10 mouse cellular contexts compared by ENCODE assay signal in the genomic region with DNA sequence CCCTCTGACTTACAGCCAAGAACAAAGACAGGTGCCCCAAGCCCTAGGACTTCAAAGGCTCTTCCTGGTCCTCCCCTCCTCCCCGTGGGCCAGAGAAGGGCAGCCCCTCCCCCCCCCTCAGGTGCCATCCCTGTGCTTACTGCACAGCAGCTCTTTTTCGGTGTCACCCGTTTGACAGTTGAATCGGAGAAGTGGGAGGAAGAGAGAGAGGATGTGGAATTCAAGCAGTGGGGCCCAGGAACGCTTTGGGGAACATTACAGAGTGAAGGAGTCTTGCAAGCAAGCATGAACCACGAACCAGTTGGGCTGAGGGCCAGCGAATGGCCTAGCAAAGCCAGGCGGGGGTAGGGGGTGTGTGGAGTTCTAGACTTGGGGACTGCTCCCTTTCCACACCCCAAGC. TPM values are rescaled to one million over a fixed set of nuclear protein-coding genes. Genes with fewer than 3 reads are reported as not detected.
DNase-seq lines count a peak whose midpoint lies in the region; ATAC-seq and TF ChIP-seq lines count a peak whose summit lies in the region.
"Had no signal": no experiment of that assay in that cellular context is flagged by ENCODE, and none has a peak within 500 bp of the region (broad histone marks: within the 10 kb centered on the region; RNA-seq: fewer than 3 reads in every experiment).

No protein-coding gene starts in this region.

- no peak overlapping the region for H3K4me3 ChIP-seq in gastrocnemius, adult 2 months
- H3K4me3 ChIP-seq in lung, embryonic 16.5 days (ENCODE audit: low read length): no peak overlapping the region

- H3K4me1 ChIP-seq in lung, embryonic 16.5 days (replicated peaks; ENCODE audit: control insufficient read depth, insufficient read depth, low read length): peaks cover 2% of the 10 kb centered on the region; the same call in 1 of the 2 replicates

- H3K36me3 ChIP-seq in lung, embryonic 16.5 days (ENCODE audit: control insufficient read depth, insufficient read depth, low read length): no peaks in the 10 kb centered on the region

- H3K4me2 ChIP-seq in lung, embryonic 16.5 days (ENCODE audit: low read depth, low read length): no peak overlapping the region

- intact Hi-C loops in gastrocnemius, adult 2 months (cut with DNase I): no loop called here

- no peak overlapping the region for H3K9ac ChIP-seq in lung, embryonic 16.5 days (ENCODE audit: low read length)

- WGBS in lung, embryonic 16.5 days: 22% methylated on average over 8 of the region's 8 CpGs

- ATAC-seq in lung, embryonic 16.5 days (ENCODE audit: low read depth): no peak
- ATAC-seq in granulocyte monocyte progenitor cell, adult 5-6 weeks (replicated peaks; ENCODE audit: poor library complexity, severe bottlenecking): no peak
- ATAC-seq: hindbrain, postnatal 0 days had no signal

- H3K27me3 ChIP-seq in lung, embryonic 16.5 days (ENCODE audit: control insufficient read depth, insufficient read depth, low read depth, low read length): peaks cover 5% of the 10 kb centered on the region; the same call in 1 of the 2 replicates

- H3K27ac ChIP-seq in gastrocnemius, adult 2 months: peak overlapping the region; percentile 51; the same call in 1 of the 2 replicates
- H3K27ac ChIP-seq in lung, embryonic 16.5 days (ENCODE audit: low read length): peak overlapping the region; percentile 67
- H3K27ac ChIP-seq: hindbrain, postnatal 0 days had no signal

- DNase-seq in gastrocnemius, adult 2 months: peak; percentile 14
- no peak for DNase-seq in gastrocnemius, adult 18-20 months (ENCODE audit: low spot score)
- DNase-seq in lung, postnatal 36 days: no peak
- peak; percentile 69 for DNase-seq in induced T-regulatory cell, adult 2 months (ENCODE audit: low read depth)
- DNase-seq in thymus, postnatal 0 days (ENCODE audit: low spot score): peak; percentile 54
- no peak for DNase-seq in urinary bladder, postnatal 36 days (ENCODE audit: low spot score in 2 of 2)

- H3K9me3 ChIP-seq in lung, embryonic 16.5 days (ENCODE audit: control insufficient read depth, low read length): no peaks in the 10 kb centered on the region

- no peak for TF ChIP-seq CTCF in gastrocnemius, adult 2 months (IDR thresholded peaks at IDR 0.05)

RNA-seq across cellular contexts. Expression of a gene that starts 0.9 kb away (rescaled TPM):
- total RNA-seq in gastrocnemius, adult 2 months (2021): under 1 TPM in 1 of 2 experiments, not detected in 1; 0.17 TPM
- under 1 TPM; 0.07 to 0.14 TPM for total RNA-seq in gastrocnemius, adult 18-20 months (2021)
- 4.4 and 6.1 TPM in 2 replicates for polyA plus RNA-seq in lung, embryonic 16.5 days (2015; fragmentation: Nextera tagmentation; extraction: Ambion mirVana)
- 108 and 118 TPM in 2 replicates for polyA plus RNA-seq in thymus, postnatal 0 days (2015; fragmentation: Nextera tagmentation; extraction: Ambion mirVana)
- total RNA-seq in granulocyte monocyte progenitor cell, adult 5-6 weeks (2014; fragmentation: Nextera tagmentation): 133 and 146 TPM in 2 replicates
- total RNA-seq in granulocyte monocyte progenitor cell, adult 5-6 weeks (2017): 101 and 112 TPM in 2 replicates

RNA-seq across cellular contexts. Expression of a gene that starts 15.1 kb away (rescaled TPM):
- 10 to 100 TPM; 16.5 to 17.8 TPM for total RNA-seq in gastrocnemius, adult 2 months (2021)
- total RNA-seq in gastrocnemius, adult 18-20 months (2021): 10 to 100 TPM; 17.4 to 22.5 TPM
- 37.4 and 42.9 TPM in 2 replicates for polyA plus RNA-seq in lung, embryonic 16.5 days (2015; fragmentation: Nextera tagmentation; extraction: Ambion mirVana)
- 32.6 and 34.8 TPM in 2 replicates for polyA plus RNA-seq in thymus, postnatal 0 days (2015; fragmentation: Nextera tagmentation; extraction: Ambion mirVana)
- 35.6 and 48.5 TPM in 2 replicates for total RNA-seq in granulocyte monocyte progenitor cell, adult 5-6 weeks (2014; fragmentation: Nextera tagmentation)
- total RNA-seq in granulocyte monocyte progenitor cell, adult 5-6 weeks (2017): 18.3 and 20.3 TPM in 2 replicates

RNA-seq across cellular contexts. Expression of a gene that starts 26.5 kb away (rescaled TPM):
- under 1 TPM; 0.08 to 0.86 TPM for total RNA-seq in gastrocnemius, adult 2 months (2021)
- total RNA-seq in gastrocnemius, adult 18-20 months (2021): under 1 TPM; 0.11 to 0.57 TPM
- polyA plus RNA-seq in lung, embryonic 16.5 days (2015; fragmentation: Nextera tagmentation; extraction: Ambion mirVana): 9.2 and 9.9 TPM in 2 replicates
- 0.12 and 0.31 TPM in 2 replicates for polyA plus RNA-seq in thymus, postnatal 0 days (2015; fragmentation: Nextera tagmentation; extraction: Ambion mirVana)
- total RNA-seq in granulocyte monocyte progenitor cell, adult 5-6 weeks (2014; fragmentation: Nextera tagmentation): not detected in 2 replicates
- total RNA-seq in granulocyte monocyte progenitor cell, adult 5-6 weeks (2017): 0.04 TPM in 1 of 2 replicates, not detected in the other

RNA-seq across cellular contexts. Expression of a gene that starts 35.9 kb away (rescaled TPM):
- total RNA-seq in gastrocnemius, adult 2 months (2021): under 1 TPM; 0.38 to 0.56 TPM
- total RNA-seq in gastrocnemius, adult 18-20 months (2021): under 1 TPM; 0.46 to 0.55 TPM
- polyA plus RNA-seq in lung, embryonic 16.5 days (2015; fragmentation: Nextera tagmentation; extraction: Ambion mirVana): not detected in 2 replicates
- 0.09 and 0.13 TPM in 2 replicates for polyA plus RNA-seq in thymus, postnatal 0 days (2015; fragmentation: Nextera tagmentation; extraction: Ambion mirVana)
- not detected in 2 replicates for total RNA-seq in granulocyte monocyte progenitor cell, adult 5-6 weeks (2014; fragmentation: Nextera tagmentation)
- total RNA-seq in granulocyte monocyte progenitor cell, adult 5-6 weeks (2017): not detected in 2 replicates
- polyA plus RNA-seq: neural tube, embryonic 11.5 days had no signal

Comparison
In these comparisons a context has a peak if more than half of its experiments do, and no peak if none do; other contexts are left out.
1. DNase-seq: peak in gastrocnemius, adult 2 months (single experiment), induced T-regulatory cell, adult 2 months (single experiment) and thymus, postnatal 0 days (single experiment); none in gastrocnemius, adult 18-20 months (single experiment), lung, postnatal 36 days (single experiment) and urinary bladder, postnatal 36 days (0 of 2).
2. RNA of a gene that starts 0.9 kb away (total RNA-seq): 101 to 146 TPM in granulocyte monocyte progenitor cell, adult 5-6 weeks; 0.17 TPM in gastrocnemius, adult 2 months and 0.07 to 0.14 TPM in gastrocnemius, adult 18-20 months; every median in the first group is over 10 times any median in the second.